Mouse (Mus musculus) E14TG2a.4 (cell line): Measurements from ENCODE around the gene Ola1.
A peak's percentile ranks its signal among the peaks of the same experiment; 100 is the strongest.

ENCODE experiments used
- H3K27me3 ChIP-seq: 2 replicates; pipeline ENCODE4 v1.6.1; 2014; ENCODE audit warnings: low read length, control low read depth; ENCODE audit not compliant: insufficient read depth
- H3K36me3 ChIP-seq: 2 replicates; pipeline ENCODE4 v1.6.1; 2014; ENCODE audit warnings: low read length, control low read depth; ENCODE audit not compliant: insufficient read depth
- H3K4me1 ChIP-seq: replicated peaks from 2 replicates; pipeline ENCODE4 v1.6.1; 2014; ENCODE audit warnings: low read depth, low read length, control low read depth
- H3K4me3 ChIP-seq: replicated peaks from 2 replicates; pipeline ENCODE4 v1.5.1; 2014; ENCODE audit warnings: mild to moderate bottlenecking, low read length
- H3K9me3 ChIP-seq: 2 replicates; pipeline ENCODE4 v1.6.1; 2014; ENCODE audit warnings: low read length, control low read depth
- CTCF ChIP-seq: conservative IDR thresholded peaks from 2 replicates; pipeline ENCODE4 v1.5.1; 2014; ENCODE audit warnings: low read length
- NANOG ChIP-seq: IDR thresholded peaks from 2 replicates; pipeline ENCODE4 v1.6.1; 2014; ENCODE audit warnings: borderline replicate concordance, low read length, mixed read lengths
- POU5F1 ChIP-seq: IDR thresholded peaks from 2 replicates; pipeline ENCODE4 v1.6.1; 2014; ENCODE audit warnings: low read length, borderline replicate concordance

Gene Ola1

DNA sequence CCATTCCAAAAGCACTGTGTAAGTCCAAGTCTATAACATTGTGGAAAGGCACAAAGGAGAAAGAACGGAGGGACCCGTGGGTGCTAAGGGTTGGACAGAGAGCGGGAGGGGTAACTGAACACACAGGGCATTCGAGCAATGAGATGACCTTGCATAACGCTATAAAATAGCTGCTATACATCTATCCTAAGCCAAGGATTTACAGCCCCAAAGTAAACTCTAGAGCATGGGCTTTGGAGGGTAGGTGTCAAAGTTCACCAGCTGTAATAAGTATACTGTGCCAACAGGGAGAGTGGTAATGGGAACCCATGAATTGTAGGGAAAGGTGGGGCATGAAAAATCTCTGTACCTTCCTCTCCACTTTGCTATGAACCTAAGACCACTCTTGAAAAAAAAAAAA lies at the start of gene Ola1:
Gene Ola1, minus strand, starts transcription at position 12 of the 400 bp plus-strand sequence.
- Histone ChIP-seq H3K27me3 (no peaks in the 10 kb centered on the region), H3K36me3 (no peaks in the 10 kb centered on the region), H3K4me1 (peaks cover 5% of the 10 kb centered on the region), H3K9me3 (no peaks in the 10 kb centered on the region), H3K4me3 (no peak within 1 kb of the TSS)
- TF ChIP-seq CTCF (no peak), NANOG (no peak), POU5F1 (no peak)

- H3K4me3 ChIP-seq = no peak overlapping the region
These were observed 49.6 kb upstream of the Ola1 start for GRCm38 (mm10) chr2:73268281-73268680.

GRCm38 (mm10) chr2:73267818-73268217 lies 49.1 kb upstream of the Ola1 start:
- H3K27me3 ChIP-seq = peaks cover 94% of the 10 kb centered on the region
- H3K4me1 ChIP-seq = peaks cover 54% of the 10 kb centered on the region
- no peaks in the 10 kb centered on the region for H3K36me3 ChIP-seq
- TF ChIP-seq CTCF (no peak), POU5F1 (no peak), NANOG (no peak)
- H3K9me3 ChIP-seq = no peaks in the 10 kb centered on the region
- no peak overlapping the region for H3K4me3 ChIP-seq

More at GRCm38 (mm10) chr2:73268281-73268680, 49.6 kb upstream of the Ola1 start:
- no peaks in the 10 kb centered on the region for H3K36me3 ChIP-seq
- TF ChIP-seq NANOG (no peak), CTCF (no peak), POU5F1 (no peak)
- no peaks in the 10 kb centered on the region for H3K9me3 ChIP-seq
- H3K4me1 ChIP-seq = peaks cover 49% of the 10 kb centered on the region
- H3K27me3 ChIP-seq = peaks cover 94% of the 10 kb centered on the region

DNA sequence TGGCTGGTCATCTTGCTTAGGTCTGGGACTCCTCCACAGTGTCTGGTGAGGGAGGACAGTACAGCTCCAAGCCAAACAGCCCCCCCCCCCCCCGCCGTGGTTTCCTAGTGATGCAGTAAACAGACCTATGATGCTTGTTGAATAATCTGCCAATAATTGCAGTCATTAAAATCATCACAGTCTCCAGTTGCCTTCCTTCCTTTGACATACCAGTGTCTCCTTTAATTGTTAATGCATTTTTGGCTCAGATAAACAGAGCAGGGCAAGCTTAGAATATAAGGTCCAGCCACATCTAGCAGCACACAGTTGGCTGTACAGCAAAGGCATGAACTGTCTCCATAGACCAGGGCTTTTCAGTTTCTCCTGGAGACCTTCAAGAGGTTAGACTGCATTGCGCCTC lies 48.5 kb upstream of the Ola1 start:
- Histone ChIP-seq H3K36me3 (no peaks in the 10 kb centered on the region), H3K9me3 (no peaks in the 10 kb centered on the region), H3K4me1 (peaks cover 52% of the 10 kb centered on the region), H3K27me3 (peaks cover 94% of the 10 kb centered on the region), H3K4me3 (no peak overlapping the region)
- TF ChIP-seq CTCF (no peak), NANOG (no peak), POU5F1 (no peak)

DNA sequence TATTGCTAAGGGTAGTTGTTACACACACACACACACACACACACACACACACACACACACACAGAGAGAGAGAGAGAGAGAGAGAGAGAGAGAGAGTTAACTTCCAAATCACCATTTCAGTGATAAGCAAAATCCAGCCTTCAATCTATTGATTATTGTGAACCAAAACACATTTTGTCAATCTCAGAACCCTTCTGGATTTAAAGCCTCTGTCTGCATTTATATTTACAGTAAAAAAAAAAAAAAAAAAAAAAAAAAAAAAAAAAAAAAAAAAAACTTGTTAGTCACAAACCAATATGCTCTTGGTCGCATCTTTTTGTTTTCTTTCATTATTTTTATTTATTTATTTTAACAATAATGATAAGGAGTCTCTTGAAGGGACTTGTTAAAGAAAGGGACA lies 47.9 kb upstream of the Ola1 start:
- Histone ChIP-seq H3K4me1 (peaks cover 48% of the 10 kb centered on the region), H3K4me3 (no peak overlapping the region), H3K36me3 (no peaks in the 10 kb centered on the region), H3K9me3 (no peaks in the 10 kb centered on the region), H3K27me3 (peaks cover 94% of the 10 kb centered on the region)
- TF ChIP-seq POU5F1 (no peak), NANOG (no peak), CTCF (no peak)

- H3K4me3 ChIP-seq = no peak overlapping the region
- H3K36me3 ChIP-seq = no peaks in the 10 kb centered on the region
- peaks cover 43% of the 10 kb centered on the region for H3K4me1 ChIP-seq
- H3K9me3 ChIP-seq = peaks cover 2% of the 10 kb centered on the region
- peaks cover 92% of the 10 kb centered on the region for H3K27me3 ChIP-seq
- TF ChIP-seq NANOG = no peak
- no peak for TF ChIP-seq POU5F1
- TF ChIP-seq CTCF = no peak
These were observed 47.3 kb upstream of the Ola1 start for GRCm38 (mm10) chr2:73266011-73266410.

GRCm38 (mm10) chr2:73264611-73265195 lies 46.0 kb upstream of the Ola1 start:
- Histone ChIP-seq H3K4me3 (peak overlapping the region; percentile 77), H3K4me1 (peaks cover 30% of the 10 kb centered on the region), H3K27me3 (peaks cover 81% of the 10 kb centered on the region), H3K9me3 (peaks cover 5% of the 10 kb centered on the region), H3K36me3 (no peaks in the 10 kb centered on the region)
- TF ChIP-seq NANOG (no peak), POU5F1 (no peak), CTCF (no peak)

DNA sequence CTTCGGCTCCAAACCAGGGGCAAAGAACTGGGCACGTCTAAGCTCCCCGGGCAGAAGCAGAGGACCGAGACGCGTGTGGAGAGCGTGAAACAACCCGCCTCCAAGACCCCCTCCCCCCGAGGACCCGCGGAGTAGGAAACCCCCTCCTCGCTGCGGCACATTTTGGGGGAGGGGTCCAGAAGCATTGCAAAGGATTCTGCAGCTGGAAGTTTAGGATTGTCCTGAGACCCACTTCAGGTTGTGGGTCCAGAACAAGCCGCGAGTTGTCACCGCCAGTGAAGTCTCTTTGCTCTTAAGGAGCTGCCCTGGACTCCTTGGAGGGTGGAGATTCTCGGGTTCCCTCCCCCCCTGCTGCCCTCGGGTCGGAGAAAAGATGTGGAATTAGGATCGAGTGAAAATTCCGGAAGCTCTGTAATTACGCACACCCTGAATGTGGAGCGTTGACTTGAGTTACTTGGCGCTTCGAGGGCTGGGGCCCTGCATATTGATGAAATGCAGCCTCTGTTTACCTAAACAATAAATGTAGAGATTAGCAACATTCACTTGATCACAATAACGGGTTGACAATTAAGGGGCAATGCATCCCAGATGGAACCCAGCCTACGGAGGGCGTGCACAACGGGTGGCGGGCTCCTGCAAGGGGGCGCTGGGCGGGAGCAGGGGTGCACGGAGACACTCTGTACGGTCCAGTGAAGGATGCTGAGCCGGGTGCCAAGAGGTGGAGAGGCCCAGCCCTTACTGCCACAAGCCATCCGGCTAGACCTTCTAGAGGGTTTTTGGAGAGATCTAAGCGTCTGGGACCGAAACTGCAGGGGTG lies 45.3 kb upstream of the Ola1 start:
- Histone ChIP-seq H3K4me1 (peaks cover 28% of the 10 kb centered on the region), H3K36me3 (no peaks in the 10 kb centered on the region), H3K4me3 (peak overlapping the region; percentile 77), H3K27me3 (peaks cover 76% of the 10 kb centered on the region), H3K9me3 (peaks cover 5% of the 10 kb centered on the region)
- TF ChIP-seq CTCF (no peak), NANOG (no peak), POU5F1 (no peak)
